Mouse (Mus musculus): ENCODE data around the gene Plxnb2. TPM values are rescaled to one million over a fixed set of nuclear protein-coding genes. Genes with fewer than 3 reads are reported as not detected.
A peak's percentile ranks its signal among the peaks of the same experiment; 100 is the strongest.

Gene Plxnb2
- polyA plus RNA-seq, 1 experiment, result 1.1 TPM

DNA sequence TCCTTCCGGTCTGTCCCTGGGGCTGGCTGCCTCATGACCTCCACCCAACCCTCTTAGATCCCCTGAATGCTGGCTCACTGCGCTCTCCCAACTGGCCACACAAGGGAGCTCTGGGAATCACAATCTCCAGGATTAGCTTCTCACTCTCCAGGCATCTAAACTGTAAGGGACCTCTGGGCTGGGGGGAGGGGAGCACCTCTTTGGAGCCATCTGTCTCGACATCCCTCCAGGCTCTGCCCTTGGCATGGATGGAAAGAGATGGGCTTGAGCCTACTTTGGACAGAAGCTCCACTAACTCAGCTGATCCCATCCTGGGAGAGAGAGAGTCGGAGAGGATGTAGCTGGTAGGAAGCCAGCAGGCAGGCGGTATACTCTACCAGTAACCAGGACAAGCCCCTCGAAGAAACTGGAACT lies 1.7 kb upstream of the Plxnb2 start:
- Histone ChIP-seq H3K27me3 (ENCODE audit: control insufficient read depth) (peaks cover 56% of the 10 kb centered on the region), H3K36me3 (ENCODE audit: control insufficient read depth) (peaks cover 12% of the 10 kb centered on the region), H3K9me3 (ENCODE audit: control insufficient read depth, low read length) (peaks cover 8% of the 10 kb centered on the region), H3K4me3 (replicated peaks) (no peak overlapping the region), H3K4me1 (ENCODE audit: control insufficient read depth) (peaks cover 30% of the 10 kb centered on the region)
- TF ChIP-seq TAL1 (IDR thresholded peaks at IDR 0.05; ENCODE audit: low read length) (no peak), GATA1 (IDR thresholded peaks at IDR 0.05; ENCODE audit: low read length) (no peak)

DNA sequence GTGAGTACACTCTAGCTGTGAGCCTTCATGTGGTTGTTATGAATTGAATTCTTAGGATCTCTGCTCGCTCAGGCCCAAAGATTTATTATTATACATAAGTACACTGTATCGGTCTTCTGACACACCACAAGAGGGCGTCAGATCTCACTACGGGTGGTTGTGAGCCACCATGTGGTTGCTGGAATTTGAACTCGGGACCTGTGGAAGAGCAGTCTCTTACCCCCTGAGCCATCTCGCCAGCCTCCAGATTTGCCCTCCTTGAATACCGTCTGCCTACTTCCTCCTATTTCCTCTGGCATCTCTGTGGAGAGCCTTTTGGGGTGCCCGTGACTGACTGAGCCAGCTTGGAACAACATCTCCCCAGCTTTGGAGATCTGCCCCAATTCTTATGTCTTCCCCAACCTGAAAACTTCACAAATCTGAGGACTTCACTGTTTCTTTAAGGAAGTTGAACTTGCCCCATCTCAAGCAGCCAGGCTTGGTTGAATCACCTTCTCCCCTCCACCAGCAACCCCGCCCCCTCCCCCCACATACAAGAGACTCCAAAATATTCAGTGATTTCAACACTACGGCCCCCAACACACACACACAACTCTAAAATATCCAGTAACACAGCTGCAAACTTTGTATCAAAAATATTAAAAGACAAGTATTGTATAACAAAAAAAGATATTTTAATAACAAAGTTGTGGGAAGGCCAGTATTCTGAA lies 1.1 kb upstream of the Plxnb2 start:
- Histone ChIP-seq H3K36me3 (ENCODE audit: control insufficient read depth) (peaks cover 6% of the 10 kb centered on the region), H3K9me3 (ENCODE audit: control insufficient read depth, low read length) (peaks cover 8% of the 10 kb centered on the region), H3K4me1 (ENCODE audit: control insufficient read depth) (peaks cover 34% of the 10 kb centered on the region), H3K27me3 (ENCODE audit: control insufficient read depth) (peaks cover 60% of the 10 kb centered on the region), H3K4me3 (replicated peaks) (no peak overlapping the region)
- TF ChIP-seq TAL1 (IDR thresholded peaks at IDR 0.05; ENCODE audit: low read length) (no peak), GATA1 (IDR thresholded peaks at IDR 0.05; ENCODE audit: low read length) (no peak)

DNA sequence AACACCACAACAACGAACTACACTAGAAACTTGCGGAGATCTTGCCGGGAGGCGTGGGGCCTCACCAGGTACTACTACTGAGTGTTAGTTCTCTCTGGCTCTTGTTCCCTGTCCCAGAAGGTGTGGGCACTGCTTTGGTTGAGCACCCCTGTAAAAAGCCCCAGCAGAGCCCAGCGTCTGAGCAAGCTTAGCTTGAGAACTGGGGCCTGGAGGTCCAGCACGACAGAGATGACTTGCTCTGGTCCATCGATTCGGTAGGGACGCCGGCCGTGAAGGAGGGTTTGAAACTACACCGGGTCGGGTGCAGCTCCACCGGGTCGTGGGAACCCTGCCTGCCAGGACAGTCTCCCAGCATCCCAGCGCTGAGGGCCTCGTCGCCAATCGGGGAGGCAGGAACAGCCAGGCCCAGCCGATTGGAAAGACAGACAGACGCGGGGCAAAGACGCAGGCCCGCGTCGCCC lies 477 bp downstream of the Plxnb2 start:
- Histone ChIP-seq H3K4me1 (ENCODE audit: control insufficient read depth) (peaks cover 34% of the 10 kb centered on the region), H3K9me3 (ENCODE audit: control insufficient read depth, low read length) (peaks cover 8% of the 10 kb centered on the region), H3K27me3 (ENCODE audit: control insufficient read depth) (peaks cover 67% of the 10 kb centered on the region), H3K36me3 (ENCODE audit: control insufficient read depth) (no peaks in the 10 kb centered on the region; the same call in 1 of the 2 replicates), H3K4me3 (replicated peaks) (peak overlapping the region; percentile 60)
- no peak for TF ChIP-seq TAL1 (IDR thresholded peaks at IDR 0.05; ENCODE audit: low read length)
- TF ChIP-seq GATA1 (IDR thresholded peaks at IDR 0.05; ENCODE audit: low read length), result no peak

DNA sequence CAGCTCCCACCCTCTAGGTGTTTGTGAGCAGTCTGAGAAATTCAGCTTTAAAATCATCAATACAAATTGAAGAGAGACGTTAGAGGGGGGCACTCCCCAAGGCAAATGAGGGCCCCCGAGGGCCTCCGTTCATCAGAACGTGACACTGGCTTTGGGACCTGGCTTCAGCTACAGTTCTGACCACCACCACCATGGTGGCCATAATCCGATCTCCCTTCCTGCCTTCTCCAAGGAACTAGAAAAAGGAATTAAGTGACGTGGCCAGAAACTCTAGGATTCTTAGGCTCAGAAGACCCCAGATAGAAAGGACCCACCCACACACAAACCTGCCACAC lies 991 bp downstream of the Plxnb2 start:
- TF ChIP-seq GATA1 (IDR thresholded peaks at IDR 0.05; ENCODE audit: low read length), result no peak
- TF ChIP-seq TAL1 (IDR thresholded peaks at IDR 0.05; ENCODE audit: low read length), result no peak
- Histone ChIP-seq H3K9me3 (ENCODE audit: control insufficient read depth, low read length) (peaks cover 8% of the 10 kb centered on the region), H3K27me3 (ENCODE audit: control insufficient read depth) (peaks cover 72% of the 10 kb centered on the region), H3K4me1 (ENCODE audit: control insufficient read depth) (peaks cover 34% of the 10 kb centered on the region), H3K36me3 (ENCODE audit: control insufficient read depth) (no peaks in the 10 kb centered on the region; the same call in 1 of the 2 replicates), H3K4me3 (replicated peaks) (peak overlapping the region; percentile 60)

DNA sequence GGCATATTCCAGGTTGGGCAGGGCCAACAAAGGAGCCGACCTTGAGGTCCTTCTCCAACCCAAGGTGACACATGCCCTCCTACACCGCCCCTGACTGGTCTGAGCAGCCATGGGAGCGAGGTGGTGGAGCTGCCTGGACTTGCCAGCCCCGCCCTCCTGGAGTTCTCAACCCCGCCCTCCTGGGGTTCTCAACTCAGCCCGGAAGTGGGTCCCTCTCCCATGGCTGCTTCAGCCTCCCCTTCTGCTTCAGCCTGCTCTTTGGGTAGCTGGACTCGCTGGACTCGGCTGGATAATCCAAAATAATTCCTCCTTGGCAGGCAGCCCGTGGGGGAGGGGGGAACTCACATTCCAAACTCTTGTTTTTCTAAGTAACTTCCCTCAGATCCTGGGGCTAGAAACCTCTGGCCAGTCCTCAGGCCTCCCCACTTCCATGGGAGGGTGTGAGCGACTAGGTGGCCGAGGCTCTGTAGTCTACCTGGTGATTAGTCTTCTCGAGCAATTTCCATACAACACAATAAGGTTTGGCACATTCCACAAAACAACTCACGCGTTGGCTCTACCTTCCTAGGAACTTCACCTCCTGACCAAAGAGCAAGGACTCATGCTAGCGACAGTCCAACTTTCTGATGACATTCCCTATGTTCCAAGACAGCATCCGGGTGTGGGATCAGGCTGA lies 1.5 kb downstream of the Plxnb2 start:
- TF ChIP-seq TAL1 (IDR thresholded peaks at IDR 0.05; ENCODE audit: low read length), result no peak
- no peak for TF ChIP-seq GATA1 (IDR thresholded peaks at IDR 0.05; ENCODE audit: low read length)
- Histone ChIP-seq H3K4me1 (ENCODE audit: control insufficient read depth) (peaks cover 34% of the 10 kb centered on the region), H3K27me3 (ENCODE audit: control insufficient read depth) (peaks cover 77% of the 10 kb centered on the region), H3K9me3 (ENCODE audit: control insufficient read depth, low read length) (peaks cover 8% of the 10 kb centered on the region), H3K4me3 (replicated peaks) (peak overlapping the region; percentile 60), H3K36me3 (ENCODE audit: control insufficient read depth) (no peaks in the 10 kb centered on the region)

DNA sequence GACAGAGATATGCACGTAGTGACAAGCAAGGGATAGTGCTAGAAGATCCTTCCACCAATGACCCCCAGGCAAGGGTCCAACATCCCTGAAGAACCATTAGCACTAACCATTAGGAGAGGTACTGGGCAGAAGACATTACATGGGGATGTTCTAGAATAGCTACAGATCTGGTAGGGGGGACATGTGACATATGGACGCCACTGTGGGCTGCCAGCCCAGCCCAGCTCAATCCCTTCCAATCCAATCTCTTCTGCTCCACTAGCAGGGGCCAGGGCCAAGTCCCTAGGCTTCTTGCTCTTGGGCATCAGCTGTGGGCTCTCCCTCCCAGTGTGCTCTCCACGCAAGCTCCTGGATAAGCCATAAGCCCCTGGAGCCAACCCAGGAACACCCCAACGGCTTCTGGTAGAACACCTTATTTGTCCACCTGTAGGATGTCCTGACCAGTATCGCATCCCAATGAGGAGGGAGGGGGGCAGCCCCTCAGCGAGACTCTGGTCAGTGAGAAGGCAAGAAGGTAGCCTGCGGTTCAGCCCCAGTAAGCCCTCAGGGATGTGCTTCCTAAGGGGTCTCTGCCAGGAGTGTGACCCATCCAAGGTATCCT lies 2.2 kb downstream of the Plxnb2 start:
- H3K4me1 ChIP-seq (ENCODE audit: control insufficient read depth), result peaks cover 41% of the 10 kb centered on the region
- no peaks in the 10 kb centered on the region for H3K36me3 ChIP-seq (ENCODE audit: control insufficient read depth)
- no peak overlapping the region for H3K4me3 ChIP-seq (replicated peaks)
- H3K27me3 ChIP-seq (ENCODE audit: control insufficient read depth), result peaks cover 85% of the 10 kb centered on the region
- no peak for TF ChIP-seq GATA1 (IDR thresholded peaks at IDR 0.05; ENCODE audit: low read length)
- TF ChIP-seq TAL1 (IDR thresholded peaks at IDR 0.05; ENCODE audit: low read length), result no peak
- peaks cover 8% of the 10 kb centered on the region for H3K9me3 ChIP-seq (ENCODE audit: control insufficient read depth, low read length)

DNA sequence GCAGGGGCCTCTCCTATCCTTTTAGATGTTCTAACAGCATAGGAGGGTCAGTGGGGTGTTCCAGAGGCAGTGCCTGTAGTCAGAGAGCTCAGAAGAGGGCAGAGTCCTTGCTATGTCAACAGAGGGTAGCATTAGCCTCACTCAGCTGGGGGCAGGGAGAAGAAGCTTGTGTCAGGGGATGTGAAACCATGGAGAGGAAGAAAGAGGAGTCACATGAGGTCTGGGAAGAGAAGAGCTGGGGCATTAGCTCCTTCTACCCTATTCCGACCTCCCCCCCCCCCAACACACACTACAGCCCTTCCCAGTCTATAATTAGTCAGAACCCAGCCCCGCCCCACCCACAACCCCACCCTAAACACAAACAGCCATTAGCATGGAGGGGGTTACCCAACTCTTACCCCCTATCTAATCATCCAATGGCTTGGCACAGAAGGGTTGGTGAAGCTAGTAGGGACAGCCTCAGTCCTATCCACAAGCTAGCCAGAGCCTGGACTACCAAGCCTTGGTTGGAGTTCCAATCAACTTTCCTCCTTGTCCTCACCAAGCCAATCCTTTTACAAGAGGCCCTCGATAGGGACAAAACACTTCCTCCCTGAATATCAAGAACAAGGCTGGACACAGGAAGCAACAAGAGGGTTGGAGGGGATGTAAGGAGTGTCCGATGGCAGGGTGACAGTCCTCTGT lies 2.9 kb downstream of the Plxnb2 start:
- TF ChIP-seq GATA1 (IDR thresholded peaks at IDR 0.05; ENCODE audit: low read length) (no peak), TAL1 (IDR thresholded peaks at IDR 0.05; ENCODE audit: low read length) (no peak)
- Histone ChIP-seq H3K27me3 (ENCODE audit: control insufficient read depth) (peaks cover 86% of the 10 kb centered on the region), H3K36me3 (ENCODE audit: control insufficient read depth) (no peaks in the 10 kb centered on the region), H3K4me3 (replicated peaks) (no peak overlapping the region), H3K9me3 (ENCODE audit: control insufficient read depth, low read length) (peaks cover 8% of the 10 kb centered on the region), H3K4me1 (ENCODE audit: control insufficient read depth) (peaks cover 47% of the 10 kb centered on the region)

DNA sequence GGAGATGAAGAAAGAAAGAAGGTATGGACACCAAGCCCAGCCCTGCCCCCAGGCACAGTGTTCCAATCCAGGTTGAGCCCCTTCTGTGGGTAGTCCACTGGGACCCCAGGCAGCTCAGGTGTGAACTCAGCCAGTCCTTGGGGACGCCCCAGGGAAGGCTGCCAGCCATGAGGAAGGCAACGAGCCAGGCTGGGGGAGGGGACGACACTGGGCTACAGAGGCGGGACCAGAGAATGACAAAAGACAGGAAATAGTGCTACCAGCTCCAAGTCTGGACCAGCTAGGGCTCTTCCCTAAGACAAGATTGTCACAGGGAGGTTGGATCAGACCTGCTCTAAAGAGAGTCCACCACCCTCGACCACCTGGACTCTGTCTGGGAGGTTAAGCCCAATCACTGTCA lies 3.5 kb downstream of the Plxnb2 start:
- peaks cover 8% of the 10 kb centered on the region for H3K9me3 ChIP-seq (ENCODE audit: control insufficient read depth, low read length)
- no peaks in the 10 kb centered on the region for H3K36me3 ChIP-seq (ENCODE audit: control insufficient read depth)
- peaks cover 86% of the 10 kb centered on the region for H3K27me3 ChIP-seq (ENCODE audit: control insufficient read depth)
- H3K4me1 ChIP-seq (ENCODE audit: control insufficient read depth), result peaks cover 47% of the 10 kb centered on the region
- no peak overlapping the region for H3K4me3 ChIP-seq (replicated peaks)
- TF ChIP-seq GATA1 (IDR thresholded peaks at IDR 0.05; ENCODE audit: low read length) (no peak), TAL1 (IDR thresholded peaks at IDR 0.05; ENCODE audit: low read length) (no peak)

Data from erythroblast, embryonic 14.5 days (primary cell).